Comparison of ENCODE assay signal across 20 mouse cellular contexts in the genomic region with DNA sequence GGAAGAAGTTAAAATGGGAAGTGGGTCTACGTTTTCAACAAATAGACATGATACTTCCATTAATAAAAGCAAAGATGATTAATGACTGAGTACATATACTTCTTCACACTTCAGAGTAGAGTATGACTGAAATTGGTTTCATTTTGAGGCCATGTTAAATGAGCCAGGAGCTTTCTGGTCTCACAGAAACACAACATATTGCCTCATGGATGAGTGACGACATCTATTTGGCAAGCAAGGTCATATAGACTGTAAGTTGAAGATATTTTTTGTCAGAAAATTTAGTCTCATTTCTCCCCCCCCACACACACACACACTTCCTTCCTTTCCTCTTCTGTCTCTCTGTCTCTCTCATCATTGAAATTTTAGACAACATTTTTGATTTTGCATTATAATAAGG.
"Had no signal": no experiment of that assay in that cellular context is flagged by ENCODE, and none has a peak within 500 bp of the region (broad histone marks: within the 10 kb centered on the region; RNA-seq: fewer than 3 reads in every experiment).

No protein-coding gene starts in this region.

- H3K4me3 ChIP-seq: layer of hippocampus, adult 2 months; limb, embryonic 10.5 days; limb, embryonic 13.5 days; liver, embryonic 12.5 days; liver, embryonic 15.5 days; megakaryocyte, embryonic 14.5 days; midbrain, embryonic 10.5 days; midbrain, embryonic 13.5 days; myocyte; neural tube, embryonic 13.5 days had no signal

- DNase-seq: kidney, postnatal 25 days; layer of hippocampus, adult 9-11 months; liver; lung, adult 2 months; thymus, postnatal 25 days had no signal

- H3K9ac ChIP-seq: limb, embryonic 13.5 days; liver, embryonic 12.5 days; liver, embryonic 15.5 days; midbrain, embryonic 13.5 days; neural tube, embryonic 13.5 days had no signal

- ATAC-seq: liver, embryonic 12.5 days; lung, postnatal 0 days; midbrain, embryonic 13.5 days; midbrain, embryonic 16.5 days had no signal

- H3K27me3 ChIP-seq: limb, embryonic 13.5 days; liver, embryonic 12.5 days; liver, embryonic 15.5 days; megakaryocyte, embryonic 14.5 days; midbrain, embryonic 13.5 days; neural tube, embryonic 13.5 days had no signal

- H3K36me3 ChIP-seq: limb, embryonic 10.5 days; limb, embryonic 13.5 days; liver, embryonic 12.5 days; liver, embryonic 15.5 days; midbrain, embryonic 10.5 days; midbrain, embryonic 13.5 days; neural tube, embryonic 13.5 days had no signal

- H3K4me1 ChIP-seq: limb, embryonic 10.5 days; liver, embryonic 12.5 days; liver, embryonic 15.5 days; megakaryocyte, embryonic 14.5 days; midbrain, embryonic 10.5 days; midbrain, embryonic 13.5 days; neural tube, embryonic 13.5 days had no signal

- H3K9me3 ChIP-seq: limb, embryonic 10.5 days; limb, embryonic 13.5 days; liver, embryonic 12.5 days; liver, embryonic 15.5 days; midbrain, embryonic 10.5 days; midbrain, embryonic 13.5 days; neural tube, embryonic 13.5 days had no signal

- H3K27ac ChIP-seq: kidney, postnatal 0 days; layer of hippocampus, adult 2 months; limb, embryonic 10.5 days; limb, embryonic 13.5 days; liver, embryonic 12.5 days; liver, embryonic 15.5 days; macrophage; midbrain, embryonic 10.5 days; midbrain, embryonic 13.5 days; neural tube, embryonic 13.5 days; stomach, postnatal 0 days had no signal

- H3K4me2 ChIP-seq: limb, embryonic 13.5 days; liver, embryonic 12.5 days; liver, embryonic 15.5 days; midbrain, embryonic 13.5 days; neural tube, embryonic 13.5 days had no signal
